Mouse (Mus musculus): ENCODE data around the gene Ndufa4l2.

The Ndufa4l2 gene

DNA sequence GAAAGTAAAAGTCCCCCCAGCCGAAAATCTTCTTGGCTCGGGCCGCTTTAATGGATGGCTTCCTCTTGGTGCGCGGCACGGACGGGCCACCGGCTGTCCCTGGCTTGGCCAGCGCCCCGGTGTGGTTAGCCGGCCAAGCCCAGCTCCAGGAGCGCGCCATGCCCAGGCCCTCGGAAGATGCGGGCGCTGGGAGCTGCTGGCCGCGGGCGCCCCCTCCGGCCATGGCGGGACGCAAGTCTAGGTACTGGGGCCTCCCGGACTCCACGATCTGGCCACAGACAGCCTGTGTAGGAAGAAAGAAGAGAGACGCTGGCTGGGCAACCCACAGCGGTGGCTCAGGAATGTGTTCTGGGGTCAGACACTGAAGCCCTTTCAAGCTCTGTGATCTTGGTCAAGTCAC is 11.9 kb downstream of the Ndufa4l2 start:
- peak; percentile 85 for DNase-seq

DNA sequence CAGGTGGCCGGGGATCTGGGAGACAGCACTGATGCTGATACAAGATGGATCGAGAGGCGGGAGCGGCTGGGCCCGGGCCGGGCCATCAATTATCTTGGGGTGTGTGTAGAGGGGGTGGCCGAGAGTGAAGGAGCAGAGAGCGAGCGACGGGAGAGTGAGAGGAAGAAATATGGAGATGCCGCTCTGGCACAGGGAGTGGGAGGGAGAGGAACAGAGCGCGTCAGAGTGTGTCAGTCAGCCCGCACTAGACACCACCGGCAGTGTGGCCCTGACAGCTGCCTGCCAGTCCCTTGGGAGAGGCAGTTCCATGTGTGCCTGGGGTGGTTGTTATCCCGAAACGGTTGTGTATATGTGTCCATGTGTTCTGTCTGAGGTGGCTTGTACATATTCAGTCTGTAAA is 12.7 kb downstream of the Ndufa4l2 start:
- peak; percentile 53 for DNase-seq

DNA sequence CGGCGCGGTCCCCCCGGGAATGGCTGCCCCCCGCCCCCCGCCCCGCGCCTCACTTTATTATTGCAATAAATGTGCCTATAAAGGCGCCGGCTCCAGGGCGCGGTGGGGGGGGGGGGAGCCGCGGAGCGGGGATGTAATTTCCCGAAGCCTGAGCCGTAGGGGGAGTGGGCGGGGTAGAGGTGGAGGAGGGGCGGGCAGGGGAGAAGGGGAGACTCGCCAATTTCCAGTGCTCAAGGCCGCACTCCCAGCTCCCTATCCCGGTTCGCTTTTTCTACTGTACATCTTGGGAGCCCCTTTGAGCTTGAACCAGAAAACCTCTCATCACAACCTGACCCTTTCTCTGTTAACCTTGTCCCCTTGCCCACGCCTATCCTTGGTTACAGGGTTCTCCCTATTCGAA is 16.2 kb downstream of the Ndufa4l2 start:
- peak; percentile 48 for DNase-seq

DNA sequence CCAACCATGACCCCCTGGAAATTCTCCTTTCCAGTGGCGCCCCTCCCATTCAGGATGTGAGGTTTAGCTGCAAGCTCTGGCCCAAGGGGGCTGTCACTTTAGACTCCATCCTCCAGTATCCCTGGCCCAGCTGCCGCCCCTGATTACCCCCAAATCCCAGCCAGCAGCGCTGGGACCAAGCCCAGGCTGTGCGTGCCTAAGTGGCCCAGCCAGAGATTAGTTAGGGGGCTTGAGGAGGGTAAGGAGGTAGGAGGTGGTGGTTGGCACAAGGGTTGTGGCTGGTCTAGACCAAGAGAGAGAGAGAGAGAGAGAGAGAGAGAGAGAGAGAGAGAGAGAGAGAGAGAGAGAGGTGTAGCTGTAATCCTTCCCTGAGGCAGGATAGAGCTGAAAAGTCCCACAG is 16.8 kb downstream of the Ndufa4l2 start:
- DNase-seq = no peak

DNA sequence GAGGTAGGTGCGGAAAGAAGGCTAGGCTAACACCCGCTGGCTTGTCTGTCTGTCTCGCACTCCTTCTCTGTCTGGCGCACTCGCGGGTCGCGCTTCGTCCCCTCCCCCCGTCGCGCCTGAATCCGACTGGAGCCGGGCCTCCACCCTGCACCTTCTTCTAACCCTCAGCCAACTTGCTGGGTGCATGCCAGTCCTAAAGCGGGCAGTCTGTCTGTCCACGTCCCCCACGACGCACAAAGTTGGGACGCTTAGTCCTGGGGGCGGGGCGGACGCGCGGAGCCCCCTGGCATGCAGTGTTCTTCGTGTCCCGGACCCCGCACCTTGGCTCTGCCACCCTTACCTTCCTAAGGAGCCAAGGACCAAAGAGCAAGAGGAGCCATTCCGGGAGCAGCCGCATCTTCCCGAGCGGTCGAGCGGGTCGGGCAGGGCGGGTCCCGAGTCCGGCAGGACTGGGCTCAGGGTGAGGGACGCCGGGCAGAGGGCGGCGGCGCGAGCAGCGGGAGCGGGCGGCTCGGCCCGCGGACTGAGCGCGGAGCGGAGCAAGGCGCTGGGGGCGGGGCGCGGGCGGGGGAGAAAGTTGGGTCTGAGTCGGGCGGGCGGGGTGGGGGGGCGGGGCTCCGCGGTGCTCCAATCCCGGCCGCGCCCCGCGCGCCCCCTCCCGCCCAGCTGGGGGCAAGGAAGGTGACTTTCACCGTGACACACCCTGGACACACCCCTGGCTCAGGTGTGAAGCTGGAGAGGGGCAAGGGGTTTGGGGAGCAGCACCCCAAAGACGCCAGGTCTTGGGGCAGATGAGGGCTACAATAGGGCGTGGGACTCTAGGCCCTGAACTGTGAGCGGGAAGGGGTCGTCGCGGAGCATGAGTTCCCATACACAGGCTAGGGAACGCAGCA is 19.5 kb downstream of the Ndufa4l2 start, which contains the start of gene Nxph4:
Gene Nxph4, minus strand, starts transcription at position 524 of the 893 bp plus-strand sequence.
- peak; percentile 60 for DNase-seq

DNA sequence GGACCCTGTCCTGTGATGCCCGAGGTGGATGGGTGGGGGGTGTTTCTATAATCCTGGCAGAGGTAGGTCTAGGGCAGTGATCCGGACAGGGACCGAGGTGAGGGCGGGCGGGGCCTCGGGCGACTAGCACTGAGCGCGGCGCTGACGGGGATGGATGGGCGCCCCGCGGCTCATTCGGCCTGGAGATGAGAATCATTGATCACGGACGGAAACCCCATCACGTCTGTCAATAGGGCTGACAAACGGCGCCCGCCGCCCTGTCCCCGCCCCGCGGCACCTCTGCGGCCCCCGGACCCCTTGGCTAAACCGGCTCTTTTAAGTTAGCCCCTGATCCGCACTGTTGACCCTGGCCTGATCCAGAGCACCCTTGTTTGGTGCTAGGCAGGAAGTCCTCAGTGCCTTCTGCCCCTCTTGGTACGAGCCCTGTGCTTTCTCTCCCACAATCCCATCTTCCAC is 20.2 kb downstream of the Ndufa4l2 start:
- DNase-seq = peak; percentile 33

DNA sequence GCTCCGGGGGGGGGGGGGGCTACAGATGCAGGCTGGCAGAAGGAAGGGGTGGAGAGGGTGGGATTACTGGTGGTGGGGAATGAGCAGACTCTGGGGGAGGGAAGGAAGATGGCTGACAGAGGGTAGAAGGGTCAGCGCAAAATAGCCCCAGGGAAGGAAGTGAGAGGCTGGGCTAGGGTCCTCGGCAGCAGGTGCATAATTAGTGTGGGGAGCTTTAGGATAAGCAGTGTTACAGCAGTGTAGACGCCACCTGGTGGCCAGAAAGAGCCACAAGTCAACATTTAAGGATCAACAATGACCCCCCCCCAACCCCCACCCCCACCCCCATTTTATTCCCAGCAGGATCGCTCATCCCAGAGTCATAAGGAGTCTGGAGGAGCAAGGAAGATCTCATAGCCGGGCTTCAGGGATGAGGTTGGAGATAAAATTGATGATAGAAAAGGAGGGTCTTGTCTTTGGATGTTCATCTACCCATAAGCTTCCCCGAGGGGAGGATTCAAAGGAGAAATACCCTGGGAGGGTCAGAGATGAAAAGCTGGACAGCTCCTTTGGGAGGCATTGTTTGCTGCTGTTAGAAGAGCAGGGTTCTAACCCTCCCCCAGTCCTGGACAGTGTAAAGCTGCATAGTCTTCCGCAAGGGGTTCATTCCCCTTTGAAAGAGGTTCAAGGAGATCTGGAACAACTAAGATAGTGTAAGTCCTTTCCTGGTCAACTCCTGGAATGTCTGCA is 22.0 kb downstream of the Ndufa4l2 start:
- DNase-seq = peak; percentile 78

DNA sequence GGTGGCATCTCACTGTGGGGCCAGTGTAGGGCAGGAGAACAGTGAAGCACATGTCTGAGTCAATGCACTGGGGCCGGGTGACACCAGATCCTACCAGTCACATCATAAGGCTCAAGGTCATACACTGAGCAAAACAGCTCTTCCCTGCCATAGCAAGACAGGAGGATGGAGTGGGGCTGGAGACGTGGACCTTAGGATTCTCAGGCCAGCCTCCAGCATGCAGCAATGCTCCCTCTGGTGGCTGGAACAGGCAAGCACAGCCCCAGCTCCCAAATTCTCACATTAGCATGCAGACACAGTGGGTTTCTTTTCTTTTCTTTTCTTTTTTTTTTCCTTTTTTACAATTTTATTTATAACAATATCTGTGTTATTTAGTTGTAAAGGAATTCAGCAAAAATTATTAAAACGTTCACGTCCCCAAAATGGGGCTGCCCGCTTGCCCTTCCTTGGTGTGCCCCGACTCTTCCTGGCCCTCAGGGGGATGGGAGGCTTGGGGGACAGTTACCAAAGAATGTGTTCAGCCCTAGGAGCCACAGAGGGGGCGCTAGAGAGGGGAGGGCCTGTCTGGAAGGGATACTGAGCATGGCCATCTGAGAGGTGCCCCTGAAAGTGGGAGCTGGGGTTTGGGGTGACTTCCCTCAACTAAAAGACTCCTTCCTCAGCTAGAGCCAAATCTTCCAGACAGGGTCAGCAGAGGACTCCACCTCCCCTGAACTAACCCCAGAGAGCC is 23.3 kb downstream of the Ndufa4l2 start:
- peak; percentile 86 for DNase-seq

DNA sequence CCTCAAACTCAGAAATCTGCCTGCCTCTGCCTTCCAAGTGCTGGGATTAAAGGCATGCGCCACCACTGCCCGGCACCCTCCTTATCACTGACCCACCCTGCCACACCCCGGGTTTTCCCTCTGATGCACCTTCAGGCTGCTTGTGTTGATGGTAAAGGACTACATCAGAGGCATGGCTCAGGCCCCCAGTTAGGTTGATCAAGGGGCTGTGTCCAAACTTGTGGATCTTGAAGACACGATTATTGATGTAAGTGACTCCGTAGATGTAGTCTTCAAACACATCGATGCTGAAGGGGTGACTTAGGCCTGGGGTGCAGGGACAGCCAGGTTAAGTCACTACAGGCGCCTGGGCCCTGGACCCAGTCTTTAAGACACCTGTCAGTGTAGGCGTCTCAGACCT is 26.7 kb downstream of the Ndufa4l2 start:
- DNase-seq = no peak

DNA sequence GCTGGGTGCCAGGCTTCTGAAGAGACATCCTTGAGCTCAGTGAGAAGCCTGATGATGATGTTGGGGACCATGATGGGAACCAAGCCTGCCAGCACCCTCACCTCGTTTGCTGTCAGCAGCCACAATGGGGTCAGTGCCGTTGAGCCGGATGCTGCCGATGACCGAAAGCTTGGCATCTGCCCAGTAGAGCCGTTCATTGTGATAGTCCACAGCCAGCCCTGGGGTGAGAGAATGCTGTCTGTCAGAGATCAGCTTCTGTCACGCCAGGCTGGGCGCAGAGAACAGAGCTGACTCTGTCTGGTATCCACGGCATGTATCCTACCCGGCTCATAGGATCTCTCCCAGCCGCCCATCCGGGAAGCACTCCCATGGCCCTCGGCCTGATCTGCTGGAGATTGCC is 27.3 kb downstream of the Ndufa4l2 start:
- DNase-seq = no peak

DNA sequence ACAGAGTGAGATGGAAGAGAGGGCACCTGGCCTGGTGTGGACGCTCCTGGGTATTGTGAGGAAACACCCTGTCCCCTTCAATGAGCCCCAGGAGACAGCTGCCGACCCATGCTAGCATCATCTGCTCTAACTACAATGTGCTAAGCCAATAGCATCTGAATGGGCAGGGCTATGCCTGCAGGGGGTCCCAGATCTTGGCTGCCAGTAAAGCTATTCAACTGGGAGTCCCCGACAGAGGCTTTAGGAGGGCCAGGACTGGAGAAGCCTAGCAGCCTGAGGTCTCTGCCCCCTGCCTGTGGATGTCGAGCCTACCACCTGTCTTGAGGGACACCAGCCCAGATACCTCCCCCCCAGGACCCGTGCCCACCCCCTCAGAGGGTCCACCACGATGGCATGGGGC is 28.0 kb downstream of the Ndufa4l2 start:
- no peak for DNase-seq

DNA sequence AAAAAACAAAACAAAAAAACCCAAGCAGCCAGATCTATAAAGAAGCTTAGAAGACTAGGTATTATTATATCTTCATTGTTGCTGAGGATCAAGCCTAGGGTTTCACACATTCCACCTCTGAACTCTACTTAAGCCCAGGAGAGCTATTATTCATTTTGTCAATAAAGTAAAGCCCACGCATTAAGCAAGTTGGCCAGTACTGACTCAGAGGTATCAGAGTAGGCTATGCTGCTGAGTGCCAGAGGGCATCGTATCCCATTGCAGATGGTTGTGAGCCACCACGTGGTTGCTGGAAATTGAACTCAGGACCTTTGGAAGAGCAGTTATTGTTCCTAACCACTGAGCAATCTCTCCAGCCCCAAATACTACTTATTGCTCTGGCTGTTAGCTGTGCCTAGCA is 29.1 kb downstream of the Ndufa4l2 start:
- no peak for DNase-seq

DNA sequence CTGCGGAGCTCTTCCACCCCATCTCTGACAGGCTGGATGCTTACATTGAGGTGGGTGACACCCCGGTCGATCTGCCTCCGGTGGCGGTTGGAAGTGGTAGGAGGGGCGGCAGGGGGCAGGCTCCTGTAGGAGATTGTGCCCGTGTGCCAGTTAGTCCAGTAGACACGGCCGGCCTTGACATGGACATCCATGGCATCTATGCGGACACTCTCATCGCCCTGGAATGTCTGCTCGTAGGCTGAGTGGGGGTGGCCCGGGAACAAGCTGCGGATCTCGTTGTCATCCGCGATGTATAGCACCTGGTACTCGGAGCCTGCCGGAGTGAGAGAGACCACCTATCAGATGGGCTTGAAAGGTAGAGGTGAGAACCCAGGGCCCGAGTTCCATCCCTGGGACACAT is 29.6 kb downstream of the Ndufa4l2 start:
- no peak for DNase-seq

DNA sequence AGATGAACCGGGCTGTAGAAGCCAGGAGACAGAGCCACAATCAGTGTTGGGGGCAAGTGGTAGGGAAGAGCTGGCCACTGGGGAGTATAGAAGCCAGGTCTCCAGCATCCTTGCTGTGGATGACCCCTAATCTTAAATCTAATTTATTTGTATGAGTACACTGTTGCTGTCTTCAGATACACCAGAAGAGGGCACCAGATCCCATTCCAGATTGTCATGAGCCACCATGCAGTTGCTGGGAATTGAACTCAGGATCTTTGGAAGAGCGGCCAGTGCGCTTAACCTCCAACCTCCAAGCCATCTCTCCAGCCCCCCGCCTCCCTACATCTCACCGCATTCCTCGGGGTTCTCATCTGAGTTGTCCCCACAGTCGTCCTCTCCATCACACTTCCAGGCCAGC is 31.7 kb downstream of the Ndufa4l2 start:
- no peak for DNase-seq

DNA sequence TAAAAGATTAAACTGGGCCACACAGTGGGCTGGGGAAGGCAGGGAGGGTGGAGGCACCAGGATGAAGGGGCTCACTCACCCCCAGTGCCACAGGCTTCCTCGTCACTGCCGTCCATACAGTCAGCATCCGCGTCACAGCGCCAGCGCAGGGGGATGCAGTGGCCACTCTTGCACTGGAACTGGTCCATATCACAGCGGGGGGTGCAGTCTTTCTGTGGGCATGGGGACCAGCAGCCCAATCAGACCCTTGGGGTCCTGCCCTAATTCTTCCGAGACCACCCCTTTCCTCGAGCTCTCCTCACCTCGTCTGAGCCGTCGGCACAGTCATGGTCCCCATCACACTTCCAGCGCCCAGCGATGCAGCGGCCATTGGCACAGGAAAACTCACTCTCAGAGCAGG is 33.5 kb downstream of the Ndufa4l2 start:
- no peak for DNase-seq

DNA sequence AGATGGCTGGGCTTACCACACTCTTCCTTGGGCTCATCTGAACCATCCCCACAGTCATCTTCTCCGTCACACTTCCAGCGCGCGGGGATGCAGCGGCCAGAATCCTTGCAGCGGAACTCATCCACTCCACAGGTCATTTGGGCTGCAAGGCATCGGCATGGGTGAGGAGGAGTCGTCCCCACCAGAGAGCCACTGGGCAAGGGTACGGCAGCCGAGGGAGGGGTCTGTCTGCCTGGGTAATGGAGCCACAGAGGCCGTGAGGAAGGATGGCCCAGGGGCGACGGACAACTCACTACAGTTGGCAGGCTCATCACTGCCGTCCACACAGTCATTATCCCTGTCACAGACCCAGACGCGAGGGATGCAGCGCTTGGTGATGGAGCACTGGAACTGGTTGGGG is 35.1 kb downstream of the Ndufa4l2 start:
- no peak for DNase-seq

DNA sequence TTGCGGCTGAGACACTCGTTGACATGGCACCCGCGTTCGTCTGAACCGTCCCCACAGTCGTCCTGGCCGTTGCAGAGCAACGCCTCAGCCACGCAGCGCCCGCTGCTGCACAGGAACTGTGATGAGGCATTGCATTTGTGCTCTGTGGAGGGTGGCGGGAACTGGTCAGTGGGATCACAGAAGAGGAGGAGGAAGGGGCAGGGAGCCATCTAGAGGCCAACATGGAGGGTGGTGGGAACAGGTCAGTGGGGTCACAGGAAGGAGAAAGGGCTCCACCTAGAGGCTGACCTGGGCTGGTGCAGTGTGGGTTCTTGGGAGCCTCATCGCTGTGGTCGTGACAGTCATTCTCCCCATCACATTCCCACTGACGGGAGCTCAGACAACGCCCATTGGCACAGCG is 40.9 kb downstream of the Ndufa4l2 start:
- DNase-seq = peak; percentile 53

DNA sequence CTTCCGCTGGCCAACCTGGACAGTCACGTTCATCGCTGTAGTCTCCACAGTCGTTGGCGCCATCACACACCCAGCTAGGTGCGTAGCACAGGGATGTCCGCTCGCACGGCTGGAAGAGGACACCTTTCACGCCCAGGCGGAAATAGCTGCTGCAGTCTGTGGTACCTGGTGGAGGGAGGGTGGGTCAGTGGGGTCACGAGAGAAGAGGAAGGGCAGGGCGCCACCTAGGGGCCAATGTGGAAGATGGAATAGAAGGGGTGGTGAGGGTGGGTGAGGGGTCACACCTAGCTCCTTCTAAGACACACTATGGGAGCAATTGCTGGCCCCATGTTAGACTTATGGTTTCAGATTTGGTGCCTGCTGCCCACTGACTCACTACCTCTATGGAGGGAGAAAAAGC is 42.6 kb downstream of the Ndufa4l2 start:
- no peak for DNase-seq

DNA sequence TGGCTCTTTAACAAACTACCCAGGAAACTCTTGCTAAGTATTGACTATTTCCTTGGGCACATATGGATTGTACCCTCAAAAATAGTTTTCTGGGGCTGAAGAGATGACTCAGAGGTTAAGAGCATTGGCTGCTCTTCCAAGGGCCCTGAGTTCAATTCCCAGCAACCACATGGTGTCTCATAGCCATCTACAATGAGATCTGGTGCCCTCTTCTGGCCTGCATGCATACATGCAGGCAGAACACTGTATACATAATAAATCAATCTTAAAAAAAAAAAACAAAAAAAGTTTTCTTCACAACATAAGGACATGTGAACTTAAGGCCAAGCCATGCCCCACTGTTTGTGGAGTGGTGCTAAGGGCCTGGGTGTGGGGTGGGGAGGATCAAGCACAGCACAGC is 46.4 kb downstream of the Ndufa4l2 start:
- DNase-seq = no peak

DNA sequence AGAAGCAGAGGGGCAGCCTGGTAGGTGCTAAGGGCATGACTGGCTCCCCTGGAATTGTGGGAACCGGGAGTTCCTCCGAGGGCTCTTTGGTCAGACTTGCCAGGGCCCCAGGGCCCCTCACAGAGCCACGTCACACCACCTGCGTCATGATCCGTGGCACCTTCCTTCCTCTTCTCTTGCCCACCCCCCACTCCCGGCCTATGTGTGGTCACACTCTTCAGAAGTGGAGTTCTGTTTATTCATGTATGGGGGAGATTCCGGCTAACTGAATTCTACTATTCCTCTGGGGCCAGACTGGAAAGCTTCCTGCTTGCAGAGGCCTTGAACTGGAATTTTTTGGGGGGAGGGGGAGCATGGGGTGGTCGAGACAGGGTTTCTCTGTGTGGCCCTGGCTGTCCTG is 49.1 kb downstream of the Ndufa4l2 start:
- DNase-seq = peak; percentile 13

DNA sequence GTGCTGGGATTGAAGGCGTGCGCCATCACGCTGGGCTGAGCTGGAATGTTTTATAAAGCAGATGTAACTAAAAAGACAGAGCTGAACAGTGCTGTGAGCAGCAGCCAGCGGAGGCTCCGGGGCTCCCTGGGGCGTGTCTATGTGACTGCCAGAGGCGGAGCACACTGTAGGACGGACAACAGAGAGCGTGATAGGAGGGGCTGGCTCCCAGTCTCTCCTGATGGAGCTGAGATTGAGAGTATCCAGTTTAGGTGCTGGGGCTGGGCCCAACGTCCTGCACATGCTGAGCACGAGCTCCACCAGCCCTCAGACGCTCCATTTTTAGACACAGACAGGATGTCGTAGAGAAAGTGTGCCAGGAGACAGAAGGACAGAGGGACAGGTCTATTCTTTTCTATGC is 49.5 kb downstream of the Ndufa4l2 start:
- DNase-seq = peak; percentile 26
